Mouse (Mus musculus): ENCODE measurements around the gene Hist1h3g. TPM values are rescaled to one million over a fixed set of nuclear protein-coding genes. Genes with fewer than 3 reads are reported as not detected.
"Not testable (repeated sequence)": the region's sequence is repeated elsewhere in the genome, so short reads cannot be mapped to it uniquely, and the experiment has no call there.

The Hist1h3g gene
- polyA plus RNA-seq, 1 experiment, result 5.5 TPM

DNA sequence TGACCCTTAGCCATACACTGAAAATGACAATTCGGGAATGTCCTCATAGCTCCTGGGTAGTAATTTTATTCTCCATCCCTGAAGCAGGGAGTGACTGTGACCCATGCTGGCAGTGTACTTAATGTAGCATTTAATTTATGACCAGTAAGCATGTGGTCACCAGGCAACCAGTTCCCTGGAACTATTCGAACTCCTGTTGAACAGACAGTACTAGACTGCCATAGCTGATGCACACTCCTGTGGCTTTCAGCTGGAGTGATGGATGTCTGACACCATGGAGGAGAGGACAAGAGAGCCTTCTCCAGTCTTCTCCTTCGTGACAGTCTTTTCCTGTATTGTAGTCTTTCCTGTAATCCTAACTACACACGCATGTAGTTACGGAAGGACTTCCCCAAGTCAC, 6.2 kb upstream of the Hist1h3g start:
- H3K79me2 ChIP-seq (ENCODE audit: control insufficient read depth, insufficient read depth), result no peaks in the 10 kb centered on the region
- H3K79me3 ChIP-seq (ENCODE audit: low read depth), result no peaks in the 10 kb centered on the region
- no peak overlapping the region for H3K4me3 ChIP-seq (ENCODE audit: insufficient read depth, poor library complexity, severe bottlenecking)
- no peak overlapping the region for H3ac ChIP-seq (ENCODE audit: control insufficient read depth, insufficient read length, low read depth)
- TF ChIP-seq FOSL1 (IDR thresholded peaks at IDR 0.05; ENCODE audit: insufficient read depth, low read length, poor library complexity, severe bottlenecking), result no peak
- TF ChIP-seq CEBPB (IDR thresholded peaks at IDR 0.05; ENCODE audit: low read depth), result no peak
- TF ChIP-seq MYOD1 (IDR thresholded peaks at IDR 0.05; ENCODE audit: control insufficient read depth, insufficient read length, low read depth), result no peak
- no peak for TF ChIP-seq CTCF (IDR thresholded peaks at IDR 0.05; ENCODE audit: control insufficient read depth, insufficient read depth, insufficient read length)
- no peak for TF ChIP-seq MAX (IDR thresholded peaks at IDR 0.05)
- TF ChIP-seq MYOG (IDR thresholded peaks at IDR 0.05; ENCODE audit: control insufficient read depth, extremely low read depth, insufficient read length), result no peak
- TF ChIP-seq USF1 (IDR thresholded peaks at IDR 0.05; ENCODE audit: low read depth), result no peak
- no peaks in the 10 kb centered on the region for H3K27me3 ChIP-seq (ENCODE audit: control insufficient read depth, insufficient read depth, insufficient read length)
- H3K36me3 ChIP-seq (ENCODE audit: control insufficient read depth, insufficient read depth), result no peaks in the 10 kb centered on the region

DNA sequence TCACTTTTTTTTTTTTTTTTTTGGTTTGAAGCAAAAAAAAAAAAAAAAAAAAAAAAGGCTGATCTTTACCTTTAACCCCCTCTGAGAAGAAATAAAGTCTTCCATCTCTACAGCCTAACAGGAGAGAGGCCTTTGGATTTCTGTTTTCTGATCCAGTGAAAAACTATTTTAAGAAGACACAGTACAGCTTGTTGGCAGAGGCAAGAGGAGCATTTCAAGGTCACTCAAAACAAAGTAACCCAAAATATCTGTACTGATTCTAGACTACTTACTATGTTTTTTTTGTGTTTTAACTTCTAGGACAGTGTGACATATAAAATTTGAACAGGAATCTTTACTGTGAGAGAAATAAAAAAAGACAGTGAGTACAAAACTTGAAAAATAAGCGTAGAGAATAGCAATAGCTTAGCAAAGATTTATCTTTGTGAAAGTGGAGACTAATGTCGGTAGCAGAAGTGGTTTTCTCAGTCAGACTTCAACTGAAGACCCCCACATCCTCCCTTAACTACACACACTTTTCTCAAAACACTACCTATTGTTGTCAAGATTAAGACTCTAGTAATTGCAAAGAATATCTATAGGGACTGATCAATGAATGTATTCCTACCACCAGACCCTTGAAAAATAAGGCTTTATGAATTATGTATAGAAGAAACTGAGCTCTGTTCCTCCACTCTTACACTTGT, 5.6 kb upstream of the Hist1h3g start:
- Histone ChIP-seq H3K79me2 (ENCODE audit: control insufficient read depth, insufficient read depth) (no peaks in the 10 kb centered on the region), H3ac (ENCODE audit: control insufficient read depth, insufficient read length, low read depth) (no peak overlapping the region), H3K27me3 (ENCODE audit: control insufficient read depth, insufficient read depth, insufficient read length) (no peaks in the 10 kb centered on the region), H3K79me3 (ENCODE audit: low read depth) (no peaks in the 10 kb centered on the region), H3K4me3 (ENCODE audit: insufficient read depth, poor library complexity, severe bottlenecking) (no peak overlapping the region), H3K36me3 (ENCODE audit: control insufficient read depth, insufficient read depth) (no peaks in the 10 kb centered on the region)
- TF ChIP-seq MYOG (IDR thresholded peaks at IDR 0.05; ENCODE audit: control insufficient read depth, extremely low read depth, insufficient read length) (no peak), MAX (IDR thresholded peaks at IDR 0.05) (no peak), USF1 (IDR thresholded peaks at IDR 0.05; ENCODE audit: low read depth) (no peak), FOSL1 (IDR thresholded peaks at IDR 0.05; ENCODE audit: insufficient read depth, low read length, poor library complexity, severe bottlenecking) (no peak), MYOD1 (IDR thresholded peaks at IDR 0.05; ENCODE audit: control insufficient read depth, insufficient read length, low read depth) (no peak), CTCF (IDR thresholded peaks at IDR 0.05; ENCODE audit: control insufficient read depth, insufficient read depth, insufficient read length) (no peak), CEBPB (IDR thresholded peaks at IDR 0.05; ENCODE audit: low read depth) (no peak)

DNA sequence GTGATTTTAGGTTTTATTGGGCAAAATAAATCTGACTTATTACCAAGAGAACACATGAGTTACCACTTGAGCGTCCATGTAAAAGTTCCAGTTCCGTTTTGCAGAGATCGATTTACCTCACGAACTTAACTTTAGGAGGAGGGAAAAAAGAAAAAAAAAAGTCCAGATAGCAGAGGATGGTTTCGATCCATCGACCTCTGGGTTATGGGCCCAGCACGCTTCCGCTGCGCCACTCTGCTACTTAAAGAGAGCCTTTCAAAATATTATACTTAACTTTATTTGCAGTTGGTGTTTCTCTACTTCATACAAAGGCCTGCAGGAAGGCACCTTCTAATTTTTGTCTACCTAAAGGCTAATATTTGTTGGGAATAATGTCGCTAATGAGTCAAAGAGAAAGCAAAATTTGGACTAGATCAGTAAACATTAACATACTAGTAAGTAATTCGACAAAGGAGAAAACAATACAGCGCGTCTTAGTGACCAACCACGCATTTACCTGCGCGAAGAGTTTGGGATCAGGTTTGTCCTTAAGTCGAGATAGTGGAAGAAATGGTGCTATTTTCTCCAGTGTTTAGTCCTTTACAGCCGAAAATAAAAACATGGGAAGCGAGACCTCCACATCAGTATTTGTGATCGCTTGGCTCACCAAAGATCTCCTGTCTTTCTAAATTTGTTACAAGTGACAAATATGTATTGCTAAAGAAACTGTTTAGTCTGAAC, 4.9 kb upstream of the Hist1h3g start:
- no peaks in the 10 kb centered on the region for H3K79me2 ChIP-seq (ENCODE audit: control insufficient read depth, insufficient read depth)
- peak overlapping the region; percentile 25 for H3K4me3 ChIP-seq (ENCODE audit: insufficient read depth, poor library complexity, severe bottlenecking)
- TF ChIP-seq USF1 (IDR thresholded peaks at IDR 0.05; ENCODE audit: low read depth) (no peak), MYOG (IDR thresholded peaks at IDR 0.05; ENCODE audit: control insufficient read depth, extremely low read depth, insufficient read length) (no peak), MYOD1 (IDR thresholded peaks at IDR 0.05; ENCODE audit: control insufficient read depth, insufficient read length, low read depth) (no peak), CEBPB (IDR thresholded peaks at IDR 0.05; ENCODE audit: low read depth) (no peak), FOSL1 (IDR thresholded peaks at IDR 0.05; ENCODE audit: insufficient read depth, low read length, poor library complexity, severe bottlenecking) (no peak), CTCF (IDR thresholded peaks at IDR 0.05; ENCODE audit: control insufficient read depth, insufficient read depth, insufficient read length) (no peak)
- H3K27me3 ChIP-seq (ENCODE audit: control insufficient read depth, insufficient read depth, insufficient read length), result no peaks in the 10 kb centered on the region
- H3K36me3 ChIP-seq (ENCODE audit: control insufficient read depth, insufficient read depth), result no peaks in the 10 kb centered on the region
- peak overlapping the region; percentile 36 for H3ac ChIP-seq (ENCODE audit: control insufficient read depth, insufficient read length, low read depth)
- no peaks in the 10 kb centered on the region for H3K79me3 ChIP-seq (ENCODE audit: low read depth)

DNA sequence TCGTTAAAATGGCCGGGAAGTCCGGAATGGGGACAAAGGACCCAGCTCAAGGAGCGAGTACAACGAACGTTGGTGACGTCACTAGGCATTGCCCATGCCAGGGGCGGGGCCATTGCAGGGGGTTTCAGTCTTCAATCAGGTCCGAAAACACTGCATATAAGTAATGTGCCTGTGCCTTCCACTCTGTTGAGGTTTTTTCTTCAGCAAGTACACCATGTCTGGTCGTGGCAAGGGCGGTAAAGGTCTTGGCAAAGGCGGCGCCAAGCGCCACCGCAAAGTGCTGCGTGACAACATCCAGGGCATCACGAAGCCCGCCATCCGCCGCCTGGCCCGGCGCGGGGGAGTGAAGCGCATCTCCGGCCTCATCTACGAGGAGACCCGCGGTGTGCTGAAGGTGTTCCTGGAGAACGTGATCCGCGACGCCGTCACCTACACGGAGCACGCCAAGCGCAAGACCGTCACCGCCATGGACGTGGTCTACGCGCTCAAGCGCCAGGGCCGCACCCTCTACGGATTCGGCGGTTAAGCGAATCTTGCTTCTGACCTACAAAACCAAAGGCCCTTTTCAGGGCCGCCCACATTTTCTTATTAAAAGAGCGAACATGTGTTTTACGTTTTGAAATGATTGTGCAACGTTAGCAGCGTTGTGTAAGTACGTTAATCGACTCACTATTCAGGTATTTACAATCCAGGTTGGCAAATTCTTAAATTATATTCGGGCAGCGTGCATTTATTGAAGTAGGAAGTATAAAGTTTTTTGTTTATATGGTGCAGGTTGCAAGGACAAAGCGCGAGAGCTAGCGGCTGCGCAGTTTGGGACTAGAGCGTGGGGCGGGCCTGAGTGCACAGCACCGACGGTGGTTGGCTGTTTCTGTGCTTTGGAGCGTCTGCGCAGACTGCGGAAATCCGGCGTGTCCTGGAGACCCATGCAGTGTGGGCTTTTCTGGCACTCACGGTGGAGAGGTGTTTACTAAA, 4.0 kb upstream of the Hist1h3g start, which contains the start of gene Hist1h4h:
Hist1h4h (plus strand) TSS at position 150 of the 975 bp plus-strand sequence.
- no peak for TF ChIP-seq USF1 (IDR thresholded peaks at IDR 0.05; ENCODE audit: low read depth)
- peak; percentile 92 for TF ChIP-seq CEBPB (IDR thresholded peaks at IDR 0.05; ENCODE audit: low read depth)
- no peaks in the 10 kb centered on the region for H3K79me3 ChIP-seq (ENCODE audit: low read depth)
- peak within 1 kb of the TSS; percentile 56 for H3ac ChIP-seq (ENCODE audit: control insufficient read depth, insufficient read length, low read depth)

DNA sequence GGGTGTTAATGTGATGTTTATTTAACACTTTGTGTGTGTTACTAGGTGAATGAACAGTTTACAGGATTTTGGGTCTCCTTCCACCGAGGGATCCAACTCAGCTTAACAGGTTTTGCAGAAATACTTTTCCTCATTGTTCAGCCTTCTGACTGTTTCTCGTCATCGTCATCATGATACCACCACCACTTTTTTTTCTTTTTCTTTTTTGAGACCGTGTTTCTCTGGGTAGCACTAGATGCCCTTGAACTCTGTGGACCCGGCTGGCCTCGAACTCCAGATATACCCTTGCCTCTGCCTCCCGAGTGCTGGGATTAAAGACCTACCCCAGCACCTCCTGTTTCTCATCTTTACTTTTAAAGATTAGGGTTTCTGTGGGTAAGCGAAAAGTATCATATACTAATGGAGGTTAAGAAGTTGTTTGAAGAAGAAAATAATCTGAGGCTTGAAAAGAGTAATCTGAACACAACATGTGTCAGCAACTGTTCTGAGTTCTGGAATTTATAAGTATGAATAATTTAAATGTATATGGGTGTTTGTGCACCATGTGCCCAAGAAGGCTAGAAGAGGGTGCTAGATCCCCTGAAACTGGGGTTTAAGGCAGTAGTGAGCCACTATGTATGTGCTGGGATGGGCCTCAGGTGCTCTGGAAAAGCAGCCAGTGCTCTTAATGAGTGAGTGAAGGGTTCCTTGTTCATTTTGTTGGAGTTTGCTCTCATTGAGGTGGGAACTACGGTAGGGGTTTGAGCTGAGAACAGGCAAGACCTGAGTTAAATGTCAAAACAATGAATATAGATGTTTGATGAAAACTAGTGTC, 2.8 kb upstream of the Hist1h3g start:
- Histone ChIP-seq H3K4me3 (ENCODE audit: insufficient read depth, poor library complexity, severe bottlenecking) (peak overlapping the region; percentile 25), H3ac (ENCODE audit: control insufficient read depth, insufficient read length, low read depth) (peak overlapping the region; percentile 70), H3K27me3 (ENCODE audit: control insufficient read depth, insufficient read depth, insufficient read length) (no peaks in the 10 kb centered on the region), H3K79me3 (ENCODE audit: low read depth) (no peaks in the 10 kb centered on the region), H3K79me2 (ENCODE audit: control insufficient read depth, insufficient read depth) (peaks cover 17% of the 10 kb centered on the region), H3K36me3 (ENCODE audit: control insufficient read depth, insufficient read depth) (no peaks in the 10 kb centered on the region)
- no peak for TF ChIP-seq MAX (IDR thresholded peaks at IDR 0.05)

More for the DNA sequence above, 4.0 kb upstream of the Hist1h3g start, which contains the start of gene Hist1h4h:
- Histone ChIP-seq H3K36me3 (ENCODE audit: control insufficient read depth, insufficient read depth) (no peaks in the 10 kb centered on the region), H3K79me2 (ENCODE audit: control insufficient read depth, insufficient read depth) (peaks cover 4% of the 10 kb centered on the region), H3K27me3 (ENCODE audit: control insufficient read depth, insufficient read depth, insufficient read length) (no peaks in the 10 kb centered on the region), H3K4me3 (ENCODE audit: insufficient read depth, poor library complexity, severe bottlenecking) (peak within 1 kb of the TSS; percentile 25)

DNA sequence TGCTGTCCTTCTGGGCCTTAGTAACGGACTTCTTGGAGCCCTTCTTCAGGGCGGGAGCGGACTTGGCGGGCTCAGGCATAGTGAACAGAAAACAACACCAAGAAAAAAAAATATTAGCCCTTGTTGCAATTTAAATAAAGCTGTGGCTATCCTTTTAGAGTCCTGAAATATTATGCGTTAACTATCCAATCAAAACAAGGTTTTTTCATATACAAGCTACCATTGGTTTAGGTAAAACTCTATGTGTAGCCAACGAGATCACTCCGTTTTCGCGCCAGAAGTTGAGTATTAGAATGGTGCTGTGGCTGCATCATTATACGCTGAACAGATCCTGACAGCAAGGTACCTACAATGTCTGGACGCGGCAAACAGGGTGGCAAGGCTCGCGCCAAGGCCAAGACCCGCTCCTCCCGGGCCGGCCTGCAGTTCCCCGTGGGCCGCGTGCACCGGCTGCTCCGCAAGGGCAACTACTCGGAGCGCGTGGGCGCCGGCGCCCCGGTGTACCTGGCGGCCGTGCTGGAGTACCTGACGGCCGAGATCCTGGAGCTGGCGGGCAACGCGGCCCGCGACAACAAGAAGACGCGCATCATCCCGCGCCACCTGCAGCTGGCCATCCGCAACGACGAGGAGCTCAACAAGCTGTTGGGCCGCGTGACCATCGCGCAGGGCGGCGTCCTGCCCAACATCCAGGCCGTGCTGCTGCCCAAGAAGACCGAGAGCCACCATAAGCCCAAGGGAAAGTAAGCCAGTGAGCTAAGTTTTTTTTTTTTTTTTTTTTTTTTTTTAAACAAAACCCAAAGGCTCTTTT, 1.5 kb upstream of the Hist1h3g start, which contains the start of gene Hist1h2af:
Hist1h2af (plus strand) TSS at position 347 of the 808 bp plus-strand sequence.
- not testable (repeated sequence) for H3K27me3 ChIP-seq (ENCODE audit: control insufficient read depth, insufficient read depth, insufficient read length); H3K36me3 ChIP-seq (ENCODE audit: control insufficient read depth, insufficient read depth); H3K79me3 ChIP-seq (ENCODE audit: low read depth)
- Histone ChIP-seq H3ac (ENCODE audit: control insufficient read depth, insufficient read length, low read depth) (peak within 1 kb of the TSS; percentile 81), H3K4me3 (ENCODE audit: insufficient read depth, poor library complexity, severe bottlenecking) (peak within 1 kb of the TSS; percentile 35), H3K79me2 (ENCODE audit: control insufficient read depth, insufficient read depth) (peaks cover 22% of the 10 kb centered on the region)

Measured in C2C12 (cell line).